Comparison of ENCODE assay signal across 9 mouse cellular contexts in the genomic region with DNA sequence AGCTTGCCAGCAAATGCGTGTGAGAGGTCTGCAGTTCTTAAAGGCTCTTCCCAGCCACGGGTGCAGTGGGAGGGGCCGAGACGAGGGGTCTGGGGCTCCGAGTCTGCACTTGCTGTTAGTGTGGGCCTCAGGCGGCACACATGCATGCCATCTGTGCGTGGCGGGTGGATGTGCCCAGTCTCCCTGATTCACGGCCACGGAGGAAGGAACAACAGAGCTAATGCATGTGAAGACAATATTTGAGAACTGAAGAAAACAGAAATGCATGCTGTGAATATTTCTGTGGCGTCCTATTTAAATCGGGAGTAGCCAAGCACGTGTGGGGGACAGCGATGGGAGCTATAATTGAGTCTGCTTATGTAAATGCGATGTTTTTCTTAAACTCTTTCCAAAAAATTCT.
A peak's percentile ranks its signal among the peaks of the same experiment; 100 is the strongest.
DNase-seq lines count a peak whose midpoint lies in the region; ATAC-seq and TF ChIP-seq lines count a peak whose summit lies in the region.
"Had no signal": no experiment of that assay in that cellular context is flagged by ENCODE, and none has a peak within 500 bp of the region (broad histone marks: within the 10 kb centered on the region; RNA-seq: fewer than 3 reads in every experiment).

No protein-coding gene starts in this region.

- H3K27me3 ChIP-seq in embryonic facial prominence, embryonic 13.5 days = no peaks in the 10 kb centered on the region
- H3K27me3 ChIP-seq in neural tube, embryonic 15.5 days (replicated peaks) = no peaks in the 10 kb centered on the region

- no peaks in the 10 kb centered on the region for H3K9me3 ChIP-seq in embryonic facial prominence, embryonic 13.5 days
- H3K9me3 ChIP-seq in neural tube, embryonic 15.5 days (replicated peaks) = no peaks in the 10 kb centered on the region

- H3K9ac ChIP-seq in embryonic facial prominence, embryonic 13.5 days = no peak overlapping the region
- H3K9ac ChIP-seq in neural tube, embryonic 15.5 days (replicated peaks) = no peak overlapping the region

- H3K27ac ChIP-seq in embryonic facial prominence, embryonic 13.5 days = peak overlapping the region; percentile 51
- H3K27ac ChIP-seq in left cerebral cortex, adult 2 months = peak overlapping the region; percentile 80
- H3K27ac ChIP-seq in neural tube, embryonic 15.5 days (replicated peaks) = no peak overlapping the region

- peak overlapping the region; percentile 20 for H3K4me3 ChIP-seq in embryonic facial prominence, embryonic 13.5 days
- H3K4me3 ChIP-seq in left cerebral cortex, adult 2 months = peak overlapping the region; percentile 27
- H3K4me3 ChIP-seq in neural tube, embryonic 15.5 days (replicated peaks) = no peak overlapping the region

- H3K36me3 ChIP-seq in embryonic facial prominence, embryonic 13.5 days = no peaks in the 10 kb centered on the region
- H3K36me3 ChIP-seq in neural tube, embryonic 15.5 days = no peaks in the 10 kb centered on the region

- DNase-seq in embryo, embryonic 11 days = peak; percentile 45
- DNase-seq in embryo, embryonic 10 days (ENCODE audit: low spot score) = no peak
- peak; percentile 14 to 52 for DNase-seq in left cerebral cortex, adult 2 months (ENCODE audit: extremely low spot score in 1 of 2, low spot score in 2 of 2)
- DNase-seq in layer of hippocampus, adult 9-10 months (ENCODE audit: low spot score) = no peak
- no peak for DNase-seq in adrenal gland, adult 2 months
- no peak for DNase-seq in heart, adult 8-10 months (ENCODE audit: low spot score)
- DNase-seq: kidney, adult 9 months had no signal

- peaks cover 28% of the 10 kb centered on the region for H3K4me1 ChIP-seq in embryonic facial prominence, embryonic 13.5 days
- peaks cover 5% of the 10 kb centered on the region for H3K4me1 ChIP-seq in neural tube, embryonic 15.5 days

- WGBS in embryonic facial prominence, embryonic 13.5 days = 20% methylated on average over 15 of the region's 15 CpGs
- WGBS in neural tube, embryonic 15.5 days = 40% methylated on average over 15 of the region's 15 CpGs

- TF ChIP-seq CTCF in left cerebral cortex, adult 2 months (IDR thresholded peaks at IDR 0.05) = no peak

- H3K4me2 ChIP-seq in embryonic facial prominence, embryonic 13.5 days = peak overlapping the region; percentile 51
- peak overlapping the region; percentile 34; the same call in 1 of the 2 replicates for H3K4me2 ChIP-seq in neural tube, embryonic 15.5 days

- intact Hi-C loops in left cerebral cortex, adult 2 months (cut with DNase I) = loop anchor here (5.0 kb wide), 1 partner anchor 47 kb away; no protein-coding TSS in a partner anchor

- no peak for ATAC-seq in embryonic facial prominence, embryonic 13.5 days (ENCODE audit: insufficient number of reproducible peaks, insufficient read depth, low FRiP score, low TSS enrichment, low read depth)
- ATAC-seq in neural tube, embryonic 15.5 days (ENCODE audit: low FRiP score) = no peak

Comparison
In these comparisons a context has a peak if more than half of its experiments do, and no peak if none do; other contexts are left out.
1. DNase-seq: peak in embryo, embryonic 11 days (single experiment) and left cerebral cortex, adult 2 months (2 of 2); none in embryo, embryonic 10 days (single experiment), layer of hippocampus, adult 9-10 months (single experiment), adrenal gland, adult 2 months (single experiment) and heart, adult 8-10 months (single experiment).